In the genomic region with DNA sequence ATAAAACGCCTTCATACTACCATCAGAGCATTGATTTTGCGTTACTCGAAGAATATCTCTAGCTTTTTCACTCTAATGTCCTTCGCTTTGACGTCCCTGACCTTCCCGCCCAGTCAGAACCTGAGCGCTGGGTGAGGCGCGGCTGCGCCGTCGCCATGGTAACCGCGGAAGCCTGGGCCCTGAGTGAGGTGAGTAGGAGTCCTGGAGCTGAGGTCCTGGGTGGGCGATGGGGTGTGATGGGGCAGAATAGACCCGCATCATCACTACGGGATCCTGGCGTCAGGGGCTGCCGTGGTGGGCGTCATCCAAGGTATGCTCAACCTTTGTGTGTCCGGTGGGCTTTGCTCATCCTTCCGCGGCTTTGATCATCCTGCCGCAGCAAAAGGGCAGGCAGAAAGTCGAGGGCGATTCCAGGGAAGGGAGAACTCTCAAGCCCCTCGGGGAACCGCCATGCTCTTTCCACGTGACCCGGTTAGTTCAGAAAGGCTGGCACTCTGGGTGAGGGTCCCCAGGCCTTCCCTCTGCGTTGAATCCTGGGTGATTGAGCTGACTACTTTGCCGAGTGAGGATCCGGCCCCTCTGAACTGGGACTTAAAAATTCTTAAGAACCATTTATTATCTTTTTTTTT, we compare ENCODE assay signal across 8 mouse cellular contexts. TPM values are rescaled to one million over a fixed set of nuclear protein-coding genes. Genes with fewer than 3 reads are reported as not detected.
DNase-seq lines count a peak whose midpoint lies in the region; ATAC-seq lines count a peak whose summit lies in the region.

Gene Ankrd45 (plus strand): TSS at position 161 of the 629 bp plus-strand sequence.

- peak within 1 kb of the TSS; percentile 44 for H3K9ac ChIP-seq in heart, embryonic 15.5 days
- H3K9ac ChIP-seq in liver, embryonic 11.5 days (ENCODE audit: low read depth, low read length) = no peak within 1 kb of the TSS; the same call in 1 of the 2 replicates
- peak within 1 kb of the TSS; percentile 62 for H3K9ac ChIP-seq in neural tube, embryonic 13.5 days

- H3K4me1 ChIP-seq in heart, embryonic 15.5 days (replicated peaks) = peaks cover 11% of the 10 kb centered on the region; the same call in 1 of the 2 replicates
- H3K4me1 ChIP-seq in liver, embryonic 11.5 days (replicated peaks; ENCODE audit: control insufficient read depth, insufficient read depth, low read length) = 0 out of 2 replicates have a peak, but pooled peaks cover 3% of the 10 kb centered on the region
- H3K4me1 ChIP-seq in neural tube, embryonic 13.5 days (replicated peaks) = peaks cover 7% of the 10 kb centered on the region; the same call in 1 of the 2 replicates

- H3K4me2 ChIP-seq in heart, embryonic 15.5 days = peak within 1 kb of the TSS; percentile 81
- peak within 1 kb of the TSS; percentile 70 for H3K4me2 ChIP-seq in liver, embryonic 11.5 days
- peak within 1 kb of the TSS; percentile 68 for H3K4me2 ChIP-seq in neural tube, embryonic 13.5 days

- H3K9me3 ChIP-seq in heart, embryonic 15.5 days (replicated peaks) = no peaks in the 10 kb centered on the region
- no peaks in the 10 kb centered on the region for H3K9me3 ChIP-seq in liver, embryonic 11.5 days (ENCODE audit: control insufficient read depth, low read length)
- H3K9me3 ChIP-seq in neural tube, embryonic 13.5 days = no peaks in the 10 kb centered on the region

- no peaks in the 10 kb centered on the region for H3K36me3 ChIP-seq in heart, embryonic 15.5 days
- no peaks in the 10 kb centered on the region for H3K36me3 ChIP-seq in liver, embryonic 11.5 days (ENCODE audit: control insufficient read depth, insufficient read depth, low read length)
- no peaks in the 10 kb centered on the region for H3K36me3 ChIP-seq in neural tube, embryonic 13.5 days

- ATAC-seq in heart, embryonic 15.5 days (replicated peaks; ENCODE audit: insufficient number of reproducible peaks, insufficient read depth, low FRiP score, low read depth) = peak; percentile 74; the same call in 1 of the 2 replicates
- ATAC-seq in liver, embryonic 11.5 days (replicated peaks; ENCODE audit: low FRiP score) = peak; percentile 60
- peak; percentile 97 for ATAC-seq in neural tube, embryonic 13.5 days (ENCODE audit: low read depth)

- no peaks in the 10 kb centered on the region for H3K27me3 ChIP-seq in heart, embryonic 15.5 days
- H3K27me3 ChIP-seq in liver, embryonic 11.5 days (replicated peaks; ENCODE audit: control insufficient read depth, insufficient read depth, low read length) = no peaks in the 10 kb centered on the region
- no peaks in the 10 kb centered on the region for H3K27me3 ChIP-seq in neural tube, embryonic 13.5 days

- no peak within 1 kb of the TSS for H3K27ac ChIP-seq in heart, embryonic 15.5 days
- no peak within 1 kb of the TSS for H3K27ac ChIP-seq in liver, embryonic 11.5 days (ENCODE audit: low read depth, low read length)
- no peak within 1 kb of the TSS for H3K27ac ChIP-seq in neural tube, embryonic 13.5 days (replicated peaks)

- 6% methylated on average over 33 of the region's 33 CpGs for WGBS in heart, embryonic 15.5 days
- WGBS in liver, embryonic 11.5 days = 11% methylated on average over 33 of the region's 33 CpGs
- 6% methylated on average over 33 of the region's 33 CpGs for WGBS in neural tube, embryonic 13.5 days

- peak within 1 kb of the TSS; percentile 49 for H3K4me3 ChIP-seq in heart, embryonic 15.5 days
- H3K4me3 ChIP-seq in liver, embryonic 11.5 days (ENCODE audit: low read depth, low read length) = peak within 1 kb of the TSS; percentile 40
- peak within 1 kb of the TSS; percentile 47 for H3K4me3 ChIP-seq in neural tube, embryonic 13.5 days

- DNase-seq in lung, adult 18-20 months = peak; percentile 7 to 47
- DNase-seq in lung, postnatal 25 days (ENCODE audit: low spot score) = no peak
- DNase-seq in embryo, embryonic 9.5 days (ENCODE audit: extremely low spot score) = peak; percentile 77
- peak; percentile 72 for DNase-seq in kidney, postnatal 14 days
- DNase-seq in liver, embryonic 11.5 days (ENCODE audit: low spot score) = no peak
- peak; percentile 18 to 47 for DNase-seq in thymus, postnatal 36 days

RNA-seq across cellular contexts. Expression of gene Ankrd45, which starts in this region (rescaled TPM):
- polyA plus RNA-seq in heart, embryonic 15.5 days (2015; fragmentation: Nextera tagmentation; extraction: Ambion mirVana) = 3.6 and 4.3 TPM in 2 replicates
- polyA plus RNA-seq in liver, embryonic 11.5 days (2014; fragmentation: Nextera tagmentation; extraction: Ambion mirVana) = 0.53 and 0.74 TPM in 2 replicates
- 11.0 and 12.5 TPM in 2 replicates for polyA plus RNA-seq in neural tube, embryonic 13.5 days (2015; fragmentation: Nextera tagmentation; extraction: Ambion mirVana)

Comparison
In these comparisons a context has a peak if more than half of its experiments do, and no peak if none do; other contexts are left out.
1. DNase-seq: peak in lung, adult 18-20 months (2 of 2), embryo, embryonic 9.5 days (single experiment), kidney, postnatal 14 days (single experiment) and thymus, postnatal 36 days (2 of 2); none in lung, postnatal 25 days (single experiment) and liver, embryonic 11.5 days (single experiment).
2. Peak in ATAC-seq, H3K4me3 ChIP-seq and H3K4me2 ChIP-seq in liver, embryonic 11.5 days; RNA of the gene not detected or under 1 TPM.
3. Peak in every context shown above with its lines, with median percentiles within 50 percentile points of each other: ATAC-seq, H3K4me2 ChIP-seq and H3K4me3 ChIP-seq.